Mouse (Mus musculus) spleen, postnatal 14 days (tissue): Measurements from ENCODE around the gene Skint4.

Experiments used
- DNase-seq, 2 experiments: peaks; one replicate each; pipeline ENCODE4 v3.0.0; 2021 to 2022; ENCODE audit warnings: low spot score in 2 of 2

Gene Skint4

GRCm38 (mm10) chr4:112071716-112072115 is at the start of gene Skint4:
Gene Skint4 (plus strand): TSS chr4:112072016.
- no peak for DNase-seq
